Mouse (Mus musculus) neural tube, embryonic 10.5 days (tissue): ENCODE results near the gene Lipt1.
A peak's percentile ranks its signal among the peaks of the same experiment; 100 is the strongest.

Experiments used
- DNase-seq: peaks from one replicate; pipeline ENCODE4 v3.0.0-alpha.2; 2017; ENCODE audit warnings: low spot score; ENCODE audit errors: extremely low spot score

Gene Lipt1

GRCm38 (mm10) chr1:37894606-37895005 lies 23.1 kb downstream of the Lipt1 start:
- no peak for DNase-seq

- DNase-seq, result no peak
These were observed 28.3 kb downstream of the Lipt1 start for GRCm38 (mm10) chr1:37899816-37900215.

- no peak for DNase-seq
These were observed 28.8 kb downstream of the Lipt1 start for GRCm38 (mm10) chr1:37900288-37900687.

- DNase-seq, result peak; percentile 16
These were observed 31.6 kb downstream of the Lipt1 start for GRCm38 (mm10) chr1:37903178-37903577.

GRCm38 (mm10) chr1:37912751-37913150 lies 41.2 kb downstream of the Lipt1 start:
- DNase-seq, result no peak

GRCm38 (mm10) chr1:37916393-37916792 lies 44.9 kb downstream of the Lipt1 start, which contains the start of gene Lyg2:
TSS of gene Lyg2 (minus strand) at chr1:37916493.
- DNase-seq, result no peak

GRCm38 (mm10) chr1:37917666-37918065 lies 46.1 kb downstream of the Lipt1 start:
- DNase-seq, result no peak

- no peak for DNase-seq
These were observed 46.6 kb downstream of the Lipt1 start for GRCm38 (mm10) chr1:37918096-37918495.

GRCm38 (mm10) chr1:37922536-37922935 lies 51.0 kb downstream of the Lipt1 start:
- DNase-seq, result no peak
